Mouse (Mus musculus) G1E (cell line): ENCODE measurements at regions not wholly inside any gene's neighbourhood (a gene's known extent, or its start where the extent isn't known, plus 50 kb on each side); places are given as distances from the start of the nearest gene placed in this dataset.

Experiments used
- CTCF ChIP-seq: IDR thresholded peaks from 2 replicates; pipeline ENCODE4 v1.5.1; 2012; ENCODE audit warnings: low read depth, low read length, inconsistent platforms, mixed read lengths
- TAL1 ChIP-seq: conservative IDR thresholded peaks from 2 replicates; pipeline ENCODE4 v1.6.1; 2012; ENCODE audit warnings: low read depth, low read length, inconsistent platforms, mixed read lengths

GRCm38 (mm10) chr10:17248270-17248669, 474.7 kb upstream of the Cited2 start:
- TF ChIP-seq CTCF (no peak), TAL1 (no peak)
